Mouse (Mus musculus): Measurements from ENCODE around the gene Nrxn3. TPM values are rescaled to one million over a fixed set of nuclear protein-coding genes. Genes with fewer than 3 reads are reported as not detected.

The Nrxn3 gene
- polyA plus RNA-seq, 1 experiment, result not detected

DNA sequence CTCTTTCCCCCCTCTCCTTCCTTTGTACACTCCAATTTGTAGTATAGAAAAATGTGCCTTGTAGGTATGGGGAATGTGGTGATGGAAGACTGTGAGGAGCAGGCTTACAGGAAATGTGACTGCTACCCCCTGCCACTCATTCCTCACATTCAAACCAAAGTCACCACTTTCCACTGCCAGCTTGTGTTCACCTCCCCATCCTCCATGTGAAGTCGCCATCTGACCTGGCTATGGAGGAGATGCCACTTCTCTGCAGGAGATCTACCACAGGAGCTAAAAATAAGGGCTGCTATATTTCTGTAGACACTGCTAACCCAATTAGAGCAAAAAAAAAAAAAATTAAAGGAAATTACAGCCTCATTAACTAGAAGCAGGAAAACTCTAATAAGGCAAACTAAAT is 980.3 kb downstream of the Nrxn3 start:
- Histone ChIP-seq H3K4me1 (ENCODE audit: control insufficient read depth, insufficient read depth, insufficient read length, low read length) (no peaks in the 10 kb centered on the region), H3K27ac (replicated peaks; ENCODE audit: low read depth, low read length) (no peak overlapping the region), H3K4me3 (ENCODE audit: insufficient read depth, low read depth, low read length) (no peak overlapping the region)

DNA sequence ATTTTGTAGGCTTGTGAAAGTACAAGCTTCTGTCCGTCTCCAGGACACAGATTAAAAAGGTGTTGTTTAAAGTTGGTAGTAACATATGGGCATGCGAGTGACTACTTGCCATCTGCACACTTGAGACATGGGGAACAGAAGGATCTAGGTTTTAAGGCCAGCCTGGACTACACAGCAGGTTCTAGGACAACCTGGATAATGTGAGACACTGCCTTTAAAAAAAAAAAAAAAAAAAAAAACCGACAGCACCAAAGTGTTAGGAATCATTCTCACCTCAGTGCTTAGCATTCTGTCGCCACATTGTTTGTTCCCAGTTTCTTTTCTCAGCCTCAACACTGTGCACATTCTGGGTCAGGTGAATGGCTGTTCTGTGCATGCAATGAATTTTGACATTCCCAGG is 985.2 kb downstream of the Nrxn3 start:
- no peaks in the 10 kb centered on the region for H3K4me1 ChIP-seq (ENCODE audit: control insufficient read depth, insufficient read depth, insufficient read length, low read length)
- H3K27ac ChIP-seq (replicated peaks; ENCODE audit: low read depth, low read length), result no peak overlapping the region
- no peak overlapping the region for H3K4me3 ChIP-seq (ENCODE audit: insufficient read depth, low read depth, low read length)

DNA sequence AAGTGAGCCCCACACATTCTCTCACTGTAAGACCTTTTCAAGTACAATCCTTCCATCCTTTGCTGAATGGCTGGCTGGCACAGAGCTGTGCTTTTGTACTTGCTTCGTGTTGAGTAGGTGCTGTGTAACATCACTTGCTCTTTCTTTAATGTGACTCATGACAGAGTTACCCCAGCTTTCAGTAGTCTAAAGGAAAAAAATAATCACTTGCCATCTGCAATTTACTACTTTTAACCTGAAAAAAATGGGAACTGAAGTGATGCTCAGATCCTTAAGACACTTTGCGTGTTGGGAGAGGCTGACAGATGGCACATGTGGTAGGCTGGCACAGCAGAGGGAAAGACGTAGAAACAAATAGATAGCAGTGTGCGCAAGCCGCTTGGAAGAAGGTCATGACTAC is 987.8 kb downstream of the Nrxn3 start:
- H3K4me1 ChIP-seq (ENCODE audit: control insufficient read depth, insufficient read depth, insufficient read length, low read length), result no peaks in the 10 kb centered on the region
- H3K27ac ChIP-seq (replicated peaks; ENCODE audit: low read depth, low read length), result no peak overlapping the region
- H3K4me3 ChIP-seq (ENCODE audit: insufficient read depth, low read depth, low read length), result no peak overlapping the region

DNA sequence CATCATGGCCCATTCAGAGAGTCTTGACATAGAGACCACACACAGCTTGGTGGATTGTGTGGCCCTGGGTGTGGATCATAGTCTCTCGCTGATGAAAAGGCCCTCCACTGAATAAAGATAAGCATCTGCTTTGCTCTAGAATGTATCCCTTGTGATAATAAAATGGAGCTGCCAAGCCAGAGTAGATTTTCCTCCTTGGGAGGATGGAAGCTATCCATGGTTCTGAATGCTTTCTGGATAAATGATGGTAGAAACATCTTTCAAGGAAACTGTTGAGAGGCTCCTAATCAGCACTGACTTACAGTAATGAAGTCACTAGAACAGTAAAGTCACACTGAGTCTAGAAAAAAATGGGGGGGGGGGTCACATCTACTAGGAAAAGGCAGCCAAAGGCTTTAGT is 989.1 kb downstream of the Nrxn3 start:
- no peak overlapping the region for H3K4me3 ChIP-seq (ENCODE audit: insufficient read depth, low read depth, low read length)

DNA sequence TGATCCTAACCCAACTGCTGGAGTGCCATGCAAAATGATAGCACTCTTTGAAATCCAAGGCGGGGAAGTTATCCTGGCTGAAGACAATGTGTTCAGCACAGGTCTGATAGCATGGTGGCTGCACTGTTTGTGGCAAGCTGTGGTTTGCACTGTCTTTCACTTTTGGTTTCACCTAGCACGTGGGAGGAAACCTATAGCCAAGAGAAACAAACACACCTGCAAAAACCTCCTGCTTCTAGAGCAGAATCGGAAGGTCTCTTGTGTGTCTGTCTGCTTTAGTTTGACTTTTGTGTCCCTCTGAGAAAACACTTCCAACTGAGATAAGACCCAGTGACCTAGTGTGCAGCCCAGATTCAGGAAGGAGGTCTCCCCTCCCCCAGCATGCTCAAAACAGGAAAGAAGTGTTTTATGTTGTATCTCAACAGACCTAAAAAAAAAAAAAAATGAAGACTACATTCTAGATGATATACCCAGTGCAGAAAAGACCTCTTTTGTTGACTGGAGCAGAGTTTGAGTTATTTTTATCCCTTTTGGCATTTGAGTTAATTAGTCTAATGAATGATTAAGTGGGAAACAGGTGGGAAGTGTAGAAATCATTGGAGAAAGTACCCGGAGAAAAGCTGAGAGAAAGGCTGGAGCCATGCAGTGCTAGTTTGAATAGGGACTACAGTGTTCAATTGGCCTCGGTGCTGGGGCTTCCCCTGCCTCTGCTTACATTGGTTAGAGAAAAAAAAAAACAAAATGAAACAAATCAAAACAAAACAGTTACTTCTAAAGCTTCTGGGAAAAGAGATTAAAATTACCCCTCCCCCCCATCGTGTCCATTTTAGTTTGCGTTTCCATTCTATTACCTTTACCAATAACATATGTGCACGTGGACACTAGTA is 996.8 kb downstream of the Nrxn3 start:
- no peak overlapping the region for H3K4me3 ChIP-seq (ENCODE audit: insufficient read depth, low read depth, low read length)
- no peak overlapping the region for H3K27ac ChIP-seq (replicated peaks; ENCODE audit: low read depth, low read length)
- H3K4me1 ChIP-seq (ENCODE audit: control insufficient read depth, insufficient read depth, insufficient read length, low read length), result no peaks in the 10 kb centered on the region

More for the DNA sequence above, 989.1 kb downstream of the Nrxn3 start:
- Histone ChIP-seq H3K27ac (replicated peaks; ENCODE audit: low read depth, low read length) (no peak overlapping the region), H3K4me1 (ENCODE audit: control insufficient read depth, insufficient read depth, insufficient read length, low read length) (no peaks in the 10 kb centered on the region)

DNA sequence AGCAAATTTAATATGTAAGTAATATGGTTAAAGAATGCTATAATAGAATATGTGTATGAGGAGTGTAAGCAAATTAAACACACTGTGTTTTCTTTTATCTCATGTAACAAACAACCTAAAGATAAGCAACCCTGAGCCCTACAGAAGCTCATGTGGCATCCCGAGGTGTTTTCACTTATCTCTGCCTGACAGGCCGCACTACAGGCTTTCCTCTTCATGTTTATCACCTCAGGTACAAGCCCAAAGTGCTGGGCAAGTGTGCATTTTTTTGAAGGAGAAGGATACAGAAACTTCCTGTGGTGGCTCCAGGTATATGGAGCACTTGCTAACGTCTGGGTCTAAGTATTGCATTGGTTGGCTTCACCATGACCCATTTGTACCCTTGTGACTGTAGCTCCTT is 998.3 kb downstream of the Nrxn3 start:
- H3K4me3 ChIP-seq (ENCODE audit: insufficient read depth, low read depth, low read length), result no peak overlapping the region
- no peaks in the 10 kb centered on the region for H3K4me1 ChIP-seq (ENCODE audit: control insufficient read depth, insufficient read depth, insufficient read length, low read length)
- H3K27ac ChIP-seq (replicated peaks; ENCODE audit: low read depth, low read length), result no peak overlapping the region

DNA sequence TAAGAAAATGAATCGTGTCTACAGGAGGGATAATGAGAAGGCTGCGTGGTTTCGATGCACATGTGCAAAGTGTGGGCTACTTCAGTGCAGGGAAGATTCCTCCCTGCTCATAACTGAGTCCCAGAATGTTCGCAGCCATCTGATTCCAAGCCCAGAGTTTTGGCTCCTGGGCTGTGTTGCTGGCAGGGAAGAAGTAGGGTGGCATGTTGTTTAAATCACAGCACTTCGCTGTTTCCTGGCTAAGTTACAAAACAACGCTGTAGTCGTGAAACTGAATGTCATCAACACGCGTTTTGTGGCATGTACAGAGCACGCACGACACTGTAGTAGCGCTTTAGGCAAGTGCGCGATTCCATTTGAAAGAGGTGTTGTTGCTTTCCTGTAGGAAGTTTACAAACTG is 999.8 kb downstream of the Nrxn3 start:
- H3K4me3 ChIP-seq (ENCODE audit: insufficient read depth, low read depth, low read length), result no peak overlapping the region
- H3K27ac ChIP-seq (replicated peaks; ENCODE audit: low read depth, low read length), result no peak overlapping the region
- H3K4me1 ChIP-seq (ENCODE audit: control insufficient read depth, insufficient read depth, insufficient read length, low read length), result no peaks in the 10 kb centered on the region

DNA sequence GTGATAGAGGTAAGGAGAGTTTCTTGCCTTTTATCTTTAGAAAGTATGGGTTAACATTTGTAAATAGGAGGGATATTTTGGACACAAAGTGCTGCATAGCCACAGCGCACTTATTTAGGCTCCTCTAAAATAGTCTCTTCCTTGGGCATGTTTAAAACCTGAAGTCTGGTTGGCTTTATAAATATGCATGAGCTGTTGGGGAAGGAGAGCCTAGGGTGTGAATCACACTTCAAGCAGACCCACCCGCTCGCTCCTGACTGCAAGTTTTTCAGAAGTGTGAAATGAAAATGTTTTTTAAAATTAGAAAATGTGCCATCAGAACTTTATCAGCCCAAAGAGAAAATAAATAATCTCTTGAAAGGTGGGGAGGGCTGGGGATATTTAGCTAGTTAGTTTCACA is 1001.4 kb downstream of the Nrxn3 start:
- Histone ChIP-seq H3K4me1 (ENCODE audit: control insufficient read depth, insufficient read depth, insufficient read length, low read length) (no peaks in the 10 kb centered on the region), H3K27ac (replicated peaks; ENCODE audit: low read depth, low read length) (no peak overlapping the region), H3K4me3 (ENCODE audit: insufficient read depth, low read depth, low read length) (no peak overlapping the region)

DNA sequence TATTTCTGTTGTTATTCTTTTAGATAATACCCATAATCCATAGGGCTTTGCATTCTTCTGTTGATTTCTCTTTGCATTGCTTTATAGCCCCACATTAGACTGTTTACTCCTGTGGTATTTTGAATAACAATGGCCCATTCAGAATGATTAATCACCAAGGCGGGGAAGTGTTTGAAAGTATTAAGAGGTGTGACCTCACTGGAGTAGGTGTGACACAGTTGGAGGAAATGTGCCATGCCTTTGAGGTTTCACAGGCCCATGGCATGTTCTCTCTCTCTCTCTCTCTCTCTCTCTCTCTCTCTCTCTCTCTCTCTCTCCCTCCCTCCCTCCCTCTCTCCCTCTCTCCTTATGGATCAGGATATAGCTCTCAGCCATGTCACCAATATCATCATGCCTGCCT is 1019.6 kb downstream of the Nrxn3 start:
- Histone ChIP-seq H3K4me3 (ENCODE audit: insufficient read depth, low read depth, low read length) (no peak overlapping the region), H3K4me1 (ENCODE audit: control insufficient read depth, insufficient read depth, insufficient read length, low read length) (no peaks in the 10 kb centered on the region), H3K27ac (replicated peaks; ENCODE audit: low read depth, low read length) (no peak overlapping the region)

DNA sequence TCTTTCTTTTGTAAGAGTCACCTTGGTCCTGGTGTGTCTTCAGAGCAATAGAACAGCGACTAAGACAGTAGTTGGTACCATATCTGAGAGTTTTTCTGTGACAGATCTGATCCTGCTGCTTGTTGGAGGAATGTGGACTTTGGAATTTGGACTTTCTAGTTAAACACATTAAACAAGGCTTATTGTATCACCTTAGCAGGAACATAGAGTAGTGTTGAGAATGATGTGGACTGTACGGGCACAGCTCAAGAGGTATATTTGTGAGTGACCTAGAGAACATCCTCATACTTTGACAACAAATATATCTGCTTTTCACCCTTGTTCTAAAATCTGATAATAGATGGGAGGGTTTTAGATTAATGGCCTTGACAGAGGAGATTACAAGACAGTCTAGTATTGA is 1020.1 kb downstream of the Nrxn3 start:
- H3K4me3 ChIP-seq (ENCODE audit: insufficient read depth, low read depth, low read length), result no peak overlapping the region
- H3K4me1 ChIP-seq (ENCODE audit: control insufficient read depth, insufficient read depth, insufficient read length, low read length), result no peaks in the 10 kb centered on the region

DNA sequence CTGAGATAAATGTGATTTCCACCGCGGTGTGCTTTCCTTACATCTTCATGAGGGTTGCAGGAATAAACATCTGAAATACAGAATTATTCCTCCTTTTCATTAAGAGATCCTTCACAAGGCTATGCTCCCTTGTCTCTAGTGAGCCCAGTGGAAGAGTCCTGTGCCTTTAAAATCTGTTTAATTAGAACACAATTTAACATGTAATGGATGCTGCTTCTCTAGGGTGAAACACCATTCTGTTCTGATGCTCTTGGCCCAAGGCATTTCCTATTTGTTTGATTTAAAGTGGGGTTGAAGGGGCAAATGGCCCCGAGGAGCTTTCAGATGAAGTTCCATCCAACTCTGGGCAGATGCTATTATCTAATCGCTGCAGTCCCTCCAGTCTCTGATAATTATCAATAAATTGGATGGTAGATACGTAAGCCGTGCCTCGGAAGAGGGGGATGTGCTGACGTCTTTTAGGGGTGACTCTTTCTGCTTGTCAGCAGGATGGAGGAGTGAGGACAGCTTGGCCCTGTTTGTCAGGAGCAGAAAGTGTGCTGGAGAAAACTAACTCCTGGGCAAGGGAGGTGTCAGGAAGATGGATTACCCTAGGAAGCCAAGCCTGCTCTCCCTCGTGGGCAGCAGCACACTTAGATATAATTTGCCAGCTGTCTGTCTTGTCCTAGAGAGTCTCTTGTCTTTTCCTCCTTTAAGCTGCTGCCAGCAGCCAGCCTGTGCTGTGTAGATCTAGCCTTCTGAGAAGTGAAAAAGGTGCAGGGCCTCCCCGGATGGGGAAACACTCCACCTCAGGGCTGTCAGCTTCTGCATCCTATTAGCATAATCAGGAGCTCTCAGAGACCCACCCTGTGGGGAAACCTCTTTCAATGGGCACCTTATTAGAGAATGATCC is 1041.8 kb downstream of the Nrxn3 start:
- no peak overlapping the region for H3K4me3 ChIP-seq (ENCODE audit: insufficient read depth, low read depth, low read length)
- no peaks in the 10 kb centered on the region for H3K4me1 ChIP-seq (ENCODE audit: control insufficient read depth, insufficient read depth, insufficient read length, low read length)
- no peak overlapping the region for H3K27ac ChIP-seq (replicated peaks; ENCODE audit: low read depth, low read length)

More for the DNA sequence above, 1020.1 kb downstream of the Nrxn3 start:
- no peak overlapping the region for H3K27ac ChIP-seq (replicated peaks; ENCODE audit: low read depth, low read length)

DNA sequence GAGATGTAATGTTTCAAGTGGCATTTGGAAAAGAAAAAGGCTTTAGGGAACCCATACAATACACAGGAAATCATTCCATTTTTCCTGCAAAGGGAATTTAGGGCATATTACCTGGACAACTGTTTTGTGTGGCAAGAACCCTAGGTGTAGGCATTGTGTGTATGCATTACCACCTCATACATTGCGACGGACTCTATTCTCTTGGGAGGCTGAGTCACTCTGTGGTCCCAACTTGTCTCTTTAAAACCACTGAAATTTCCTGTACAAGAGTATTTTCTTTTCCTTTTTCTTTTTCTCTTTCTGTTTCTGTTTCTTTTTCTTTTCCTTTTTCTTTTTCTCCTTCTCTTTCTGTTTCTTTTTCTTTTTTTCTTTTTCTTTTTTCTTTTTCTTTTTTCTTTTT is 1042.5 kb downstream of the Nrxn3 start:
- Histone ChIP-seq H3K4me3 (ENCODE audit: insufficient read depth, low read depth, low read length) (no peak overlapping the region), H3K27ac (replicated peaks; ENCODE audit: low read depth, low read length) (no peak overlapping the region), H3K4me1 (ENCODE audit: control insufficient read depth, insufficient read depth, insufficient read length, low read length) (no peaks in the 10 kb centered on the region)

DNA sequence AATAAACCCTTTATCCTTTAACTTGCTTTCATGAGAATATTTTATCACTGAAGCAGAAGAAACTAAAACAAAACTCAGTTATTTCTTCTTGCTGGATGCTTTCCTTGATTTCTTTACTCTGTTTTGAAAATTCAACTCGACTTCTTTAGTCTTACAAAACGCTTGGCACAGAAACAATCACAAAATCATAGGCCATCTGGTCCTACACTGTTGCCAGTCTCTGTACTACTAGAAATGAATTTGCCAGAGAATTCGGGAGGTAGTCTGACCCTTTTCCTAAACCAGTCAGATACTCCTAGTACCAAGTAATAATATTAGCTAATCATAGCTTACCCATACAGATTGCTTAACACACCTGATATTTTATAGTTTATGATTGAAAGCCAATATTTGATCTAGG is 1066.1 kb downstream of the Nrxn3 start:
- Histone ChIP-seq H3K27ac (replicated peaks; ENCODE audit: low read depth, low read length) (no peak overlapping the region), H3K4me1 (ENCODE audit: control insufficient read depth, insufficient read depth, insufficient read length, low read length) (no peaks in the 10 kb centered on the region), H3K4me3 (ENCODE audit: insufficient read depth, low read depth, low read length) (no peak overlapping the region)

DNA sequence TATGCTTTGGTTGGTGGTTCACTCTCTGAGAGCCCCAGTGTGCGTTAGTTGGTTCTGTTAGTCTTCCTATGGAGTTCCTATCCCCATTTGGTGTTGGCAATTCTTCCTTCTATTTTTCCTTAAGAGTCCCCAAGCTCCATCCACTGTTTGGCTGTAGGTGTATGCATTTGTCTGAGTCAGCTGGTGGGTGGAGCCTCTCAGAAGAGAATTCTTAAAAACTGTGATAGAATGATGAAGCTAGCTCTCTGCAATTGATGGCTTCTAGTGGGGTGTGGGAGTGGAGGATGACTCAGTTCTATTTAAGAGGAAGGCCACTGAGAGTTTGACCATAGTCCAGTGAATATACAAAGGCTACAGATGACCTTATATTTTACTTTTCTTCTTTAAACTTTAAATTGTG is 1067.3 kb downstream of the Nrxn3 start:
- Histone ChIP-seq H3K4me3 (ENCODE audit: insufficient read depth, low read depth, low read length) (no peak overlapping the region), H3K4me1 (ENCODE audit: control insufficient read depth, insufficient read depth, insufficient read length, low read length) (no peaks in the 10 kb centered on the region)

DNA sequence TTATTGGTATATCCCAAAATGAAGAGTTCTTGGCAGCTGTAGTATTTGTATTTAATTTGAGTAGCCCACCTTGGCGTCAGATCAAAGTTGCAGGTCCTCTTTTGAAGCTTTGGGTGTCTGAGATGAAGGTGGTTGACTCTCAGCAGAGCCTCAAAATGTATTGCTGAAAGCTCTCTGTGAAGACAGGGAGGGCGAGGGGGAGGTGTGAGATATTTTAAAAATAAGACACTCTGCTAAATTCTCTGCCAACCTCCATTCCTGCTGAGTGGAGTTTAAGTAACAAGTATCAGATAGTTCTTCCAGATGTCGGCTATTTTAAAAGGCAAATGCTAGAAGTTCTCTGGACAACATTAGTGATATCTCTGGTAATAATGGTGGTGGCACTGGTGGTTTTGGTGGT is 1069.2 kb downstream of the Nrxn3 start:
- H3K4me3 ChIP-seq (ENCODE audit: insufficient read depth, low read depth, low read length), result no peak overlapping the region
- H3K4me1 ChIP-seq (ENCODE audit: control insufficient read depth, insufficient read depth, insufficient read length, low read length), result no peaks in the 10 kb centered on the region
- H3K27ac ChIP-seq (replicated peaks; ENCODE audit: low read depth, low read length), result no peak overlapping the region

More for the DNA sequence above, 1067.3 kb downstream of the Nrxn3 start:
- no peak overlapping the region for H3K27ac ChIP-seq (replicated peaks; ENCODE audit: low read depth, low read length)
